Mouse (Mus musculus) right cerebral cortex, adult 18-20 months (tissue): ENCODE measurements at regions not wholly inside any gene's neighbourhood (a gene's known extent, or its start where the extent isn't known, plus 50 kb on each side); places are given as distances from the start of the nearest gene placed in this dataset.

Experiments
- DNase-seq: peaks from one replicate; pipeline ENCODE4 v3.0.0; 2022; ENCODE audit warnings: mixed read lengths

DNA sequence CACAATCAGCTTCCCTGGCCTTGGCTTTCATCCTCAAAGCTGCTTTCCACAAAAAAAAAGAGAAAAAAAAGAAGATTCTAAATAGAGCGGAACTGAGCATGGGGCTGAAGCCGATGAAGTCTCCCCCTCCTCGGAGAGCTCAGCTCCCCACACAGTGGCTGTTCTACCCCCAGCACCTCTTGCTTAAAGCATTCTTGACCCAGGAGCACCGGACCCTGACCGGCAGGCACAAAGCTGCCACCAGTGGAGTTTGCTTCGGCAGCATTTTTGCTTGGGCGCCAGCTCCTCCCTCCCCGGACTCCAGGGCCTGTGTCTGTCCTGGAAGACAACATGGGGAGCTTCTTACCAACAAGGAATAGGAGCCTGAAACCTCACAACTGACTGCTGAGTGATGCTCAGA is 249.4 kb downstream of the Sox9 start:
- no peak for DNase-seq

DNA sequence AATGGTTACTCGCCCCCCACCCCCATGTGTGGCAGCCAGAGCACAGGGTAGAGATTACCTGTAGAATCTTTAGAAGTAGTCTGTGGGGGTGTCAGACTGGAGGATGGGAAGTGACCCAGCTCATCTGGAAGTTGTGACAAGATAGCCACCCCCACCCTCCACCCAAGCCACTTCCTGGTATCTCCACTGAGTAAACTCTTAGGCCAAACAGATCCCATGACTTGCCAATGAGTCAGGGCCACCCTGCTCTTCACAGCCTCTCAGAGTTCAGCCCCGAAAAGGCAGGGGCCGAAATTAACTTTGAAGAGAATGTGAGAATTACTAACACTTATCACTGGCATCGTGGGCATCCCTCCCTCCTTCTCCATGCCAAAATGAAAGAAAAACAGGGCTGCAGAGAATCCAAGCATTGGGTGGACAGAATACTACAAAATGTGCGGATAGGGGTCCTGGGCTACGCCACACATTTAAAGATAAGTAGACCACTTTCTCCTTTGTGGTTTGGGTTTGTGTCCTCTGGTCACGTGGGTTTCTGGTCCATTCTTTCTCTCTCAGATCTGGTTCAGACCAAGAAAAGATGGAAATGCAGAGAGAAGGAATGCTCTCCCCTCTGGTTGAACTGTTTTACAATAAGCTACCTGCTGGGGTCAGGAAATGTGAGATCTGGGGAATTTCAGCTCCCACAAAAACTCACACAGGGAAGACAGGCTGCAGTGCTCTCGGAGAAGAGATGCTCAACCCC is 250.6 kb downstream of the Sox9 start:
- DNase-seq: no peak

DNA sequence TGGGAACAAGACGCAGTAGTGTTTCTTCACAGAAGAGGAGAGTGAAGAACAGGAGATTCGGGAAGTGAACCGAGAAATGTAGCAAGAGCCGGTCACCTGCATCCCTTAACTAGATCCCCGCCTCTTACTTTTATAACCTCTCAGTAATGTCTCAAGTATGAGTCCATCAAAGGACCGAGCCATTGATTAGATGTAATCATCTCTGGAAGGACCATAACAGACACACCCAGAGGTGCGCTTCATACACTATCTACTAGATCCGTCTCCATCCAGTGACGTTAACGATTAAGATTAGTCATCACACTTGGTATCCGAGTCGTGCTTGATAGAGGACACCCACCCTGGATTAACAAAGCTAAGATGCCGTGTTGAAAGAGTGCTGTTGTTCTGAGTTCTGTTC is 252.9 kb downstream of the Sox9 start:
- no peak for DNase-seq

GRCm38 (mm10) chr11:113037736-113038135 is 255.7 kb downstream of the Sox9 start:
- DNase-seq: no peak

DNA sequence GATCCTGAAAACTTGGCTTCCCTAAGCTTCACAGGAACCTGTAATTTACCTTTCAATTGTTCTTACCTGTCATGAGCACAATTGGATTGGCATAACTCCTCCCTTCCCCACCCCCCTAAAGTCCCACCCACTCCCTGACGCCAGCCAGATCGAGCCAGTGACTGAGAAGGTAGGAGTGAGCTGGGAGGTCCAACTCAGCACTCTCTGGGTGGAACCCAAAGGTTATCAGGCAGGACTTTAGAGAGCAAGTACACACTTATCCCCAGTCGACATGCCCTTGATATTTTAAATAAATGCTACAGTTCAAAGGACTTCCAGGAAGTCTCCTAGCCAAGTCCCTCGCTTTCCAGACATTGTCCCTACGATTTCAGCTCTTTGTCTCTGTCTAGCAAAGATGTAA is 260.7 kb downstream of the Sox9 start:
- DNase-seq: no peak

- peak; percentile 59 for DNase-seq
Observed at GRCm38 (mm10) chr11:113046200-113047051, 264.4 kb downstream of the Sox9 start.

DNA sequence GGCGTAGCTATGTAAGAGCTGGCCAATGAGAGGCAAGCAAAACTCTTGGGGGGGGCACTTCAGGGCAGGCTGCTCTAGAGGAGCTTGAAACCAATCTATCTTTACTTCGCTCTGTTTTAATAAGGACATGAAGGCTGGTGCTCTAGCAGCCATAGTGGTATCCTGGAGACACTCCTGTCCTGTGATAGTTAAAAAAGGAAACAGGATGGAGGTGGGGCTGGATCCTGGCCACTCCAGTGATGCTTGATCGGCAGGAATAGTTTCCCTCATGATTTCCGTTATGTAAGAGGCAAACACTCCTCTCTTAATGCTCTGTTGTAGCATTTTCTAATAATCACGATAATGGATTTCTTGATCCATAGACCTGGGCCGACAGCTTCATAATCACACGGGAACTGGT is 266.1 kb downstream of the Sox9 start:
- DNase-seq: no peak

DNA sequence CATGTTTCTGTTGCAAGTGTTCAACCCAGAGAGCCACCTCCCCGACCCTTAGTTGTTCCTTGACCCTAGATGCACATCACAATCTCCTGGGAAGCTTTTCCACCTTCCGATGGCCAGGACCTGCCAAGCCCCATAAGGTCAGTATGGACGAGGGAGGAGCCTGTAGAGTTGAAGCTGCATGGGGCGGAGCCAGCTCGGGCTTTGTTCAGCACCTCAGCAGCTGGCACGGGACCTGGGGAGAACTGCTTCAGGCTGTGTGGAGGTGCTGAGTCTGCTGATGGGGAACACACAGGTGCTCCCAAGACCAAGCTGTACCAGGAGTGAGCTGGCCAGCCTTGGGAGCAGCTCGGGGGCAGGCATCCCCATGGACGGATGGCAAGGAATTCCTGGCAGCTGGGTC is 267.6 kb downstream of the Sox9 start:
- DNase-seq: no peak

- DNase-seq: no peak
Observed at GRCm38 (mm10) chr11:113052536-113052935, 270.5 kb downstream of the Sox9 start.

- DNase-seq: no peak
Observed at GRCm38 (mm10) chr11:113056042-113056632, 274.1 kb downstream of the Sox9 start.

DNA sequence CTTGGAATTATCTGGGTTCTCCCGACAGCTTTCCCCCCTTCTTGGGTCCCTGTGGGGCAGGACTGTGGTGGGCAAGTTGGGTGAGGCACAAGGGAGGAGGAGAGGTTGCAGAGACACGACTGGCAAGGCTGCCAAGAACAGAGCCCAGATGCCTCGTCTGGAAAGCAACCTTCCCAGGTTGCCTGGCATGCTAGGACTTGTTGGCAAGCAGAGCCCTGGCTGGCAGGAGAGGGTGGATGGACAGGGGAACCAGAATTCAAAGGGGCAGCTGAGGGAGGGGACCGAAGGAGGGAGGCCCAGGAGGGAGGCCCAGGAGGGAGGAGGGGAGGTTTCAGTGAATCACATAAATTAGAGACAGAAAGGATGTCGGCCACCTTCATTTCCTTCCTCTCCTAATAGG is 274.8 kb downstream of the Sox9 start:
- DNase-seq: peak; percentile 23

DNA sequence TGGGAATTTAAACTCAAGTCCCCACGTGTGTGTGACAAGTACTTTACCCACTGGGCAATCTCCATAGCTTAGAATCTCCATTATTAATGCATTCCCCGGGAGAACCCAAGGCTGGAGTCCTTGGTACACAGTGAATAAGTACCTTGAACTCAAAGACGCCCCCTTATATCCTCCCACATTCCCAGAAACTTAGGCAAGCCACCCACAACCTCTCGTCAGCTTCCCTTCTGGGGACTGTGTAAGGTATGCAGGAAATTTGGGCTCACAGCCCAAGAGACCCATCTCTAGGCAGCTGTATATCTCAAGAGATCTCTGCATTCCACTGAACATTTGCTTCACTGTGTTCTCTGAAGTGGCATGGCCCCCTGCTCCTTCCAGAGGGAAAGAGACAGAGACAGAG is 288.3 kb downstream of the Sox9 start:
- no peak for DNase-seq

- no peak for DNase-seq
Observed at GRCm38 (mm10) chr11:113071942-113072341, 289.9 kb downstream of the Sox9 start.

DNA sequence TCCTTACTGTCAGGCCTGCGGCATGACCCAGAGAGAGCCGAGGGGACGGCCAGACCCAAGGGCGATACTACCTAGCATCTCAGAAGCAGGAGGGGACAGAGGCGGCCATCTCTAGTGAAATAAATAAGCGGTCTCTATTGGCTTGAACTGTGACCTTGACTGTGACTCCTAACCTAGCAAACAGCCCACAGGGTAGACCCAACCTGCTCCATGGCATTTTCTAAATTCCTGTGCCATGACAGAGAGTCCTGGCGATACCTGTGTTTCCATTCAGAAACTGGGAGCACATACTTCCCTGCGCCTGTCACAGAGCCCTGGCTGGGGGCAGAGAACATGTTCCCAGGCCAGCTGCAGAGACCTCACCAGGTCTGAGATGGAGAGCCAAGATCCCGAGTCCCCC is 292.3 kb downstream of the Sox9 start:
- DNase-seq: no peak

DNA sequence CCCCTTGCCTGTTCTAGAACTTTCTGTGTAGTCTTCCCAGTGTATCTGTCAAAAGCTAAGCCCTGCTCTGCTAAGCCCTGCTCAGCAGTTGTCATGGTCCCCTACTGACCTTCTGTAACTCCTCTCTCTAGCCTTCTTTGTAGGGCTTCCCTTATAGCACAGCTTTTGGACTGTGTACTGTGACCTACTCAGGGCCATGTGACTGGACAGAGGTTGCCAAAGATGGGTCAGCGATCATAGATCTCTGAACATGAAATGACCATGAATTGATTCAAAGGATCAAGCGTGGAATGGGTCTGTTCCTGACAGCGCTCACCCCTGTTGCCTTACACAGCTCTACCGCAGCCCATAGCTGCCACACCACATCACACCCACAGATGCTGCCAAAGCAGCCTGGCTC is 294.3 kb downstream of the Sox9 start:
- DNase-seq: no peak

GRCm38 (mm10) chr11:113080311-113080710 is 298.3 kb downstream of the Sox9 start:
- no peak for DNase-seq

- DNase-seq: no peak
Observed at GRCm38 (mm10) chr11:113084442-113084841, 302.4 kb downstream of the Sox9 start.

DNA sequence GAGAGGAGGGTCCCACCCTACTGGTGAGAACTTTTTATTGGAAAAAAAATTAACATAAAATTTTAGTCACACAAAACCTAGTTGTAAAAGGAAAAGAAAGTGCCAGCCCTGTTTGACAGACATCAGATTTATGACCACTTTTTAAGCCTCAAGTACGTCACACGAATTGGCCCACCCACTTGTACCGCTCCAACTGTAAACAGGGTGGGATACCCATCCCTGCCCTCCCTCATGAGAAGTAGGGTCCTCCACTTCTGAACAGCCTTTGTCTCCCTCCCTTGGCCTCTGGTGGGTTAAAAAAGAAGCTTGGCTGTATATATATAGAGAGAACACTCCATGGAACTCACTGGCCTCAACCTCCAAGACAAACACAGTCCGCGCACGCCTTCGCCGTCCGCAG is 303.5 kb downstream of the Sox9 start:
- DNase-seq: no peak

GRCm38 (mm10) chr11:113087084-113087483 is 305.1 kb downstream of the Sox9 start:
- no peak for DNase-seq

DNA sequence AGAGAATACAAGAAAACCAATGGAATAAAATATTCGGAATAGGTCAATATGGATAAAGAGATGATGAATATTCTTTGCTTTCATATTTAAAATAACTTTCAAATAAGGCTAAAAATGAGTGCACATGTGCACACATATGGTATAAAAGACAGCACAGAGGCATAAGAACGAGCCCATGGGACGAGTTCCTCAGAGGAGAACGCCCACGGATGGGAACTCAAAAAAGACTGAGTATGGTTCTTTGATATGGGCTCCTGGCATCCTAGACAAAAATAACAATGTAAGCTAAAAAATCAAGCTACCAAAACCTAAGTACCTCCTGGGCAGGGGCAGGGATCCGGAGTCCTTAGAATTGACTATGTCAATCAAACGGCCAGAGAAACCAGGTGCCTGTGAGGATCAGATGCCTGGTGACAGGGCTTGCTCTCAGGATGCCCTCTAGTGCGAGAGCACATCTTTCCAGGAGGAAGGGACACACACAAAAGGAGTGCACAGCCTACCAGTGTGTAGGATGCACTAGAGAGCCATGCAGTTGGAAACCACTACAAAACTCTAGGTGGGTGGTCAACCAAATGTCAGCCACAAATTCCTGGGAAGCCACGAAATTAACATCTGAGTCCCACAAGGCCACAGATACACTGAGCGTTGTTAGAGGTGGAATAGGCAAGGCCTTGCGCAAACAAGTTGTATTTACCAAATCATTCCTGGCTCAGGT is 307.8 kb downstream of the Sox9 start:
- no peak for DNase-seq

- no peak for DNase-seq
Observed at GRCm38 (mm10) chr11:113091901-113092568, 310.0 kb downstream of the Sox9 start.

- DNase-seq: no peak
Observed at GRCm38 (mm10) chr11:113093895-113094445, 311.9 kb downstream of the Sox9 start.
